Mouse (Mus musculus) telencephalon, adult 2 months (tissue): ENCODE measurements around the gene Slc44a5.
"Not testable (repeated sequence)": the region's sequence is repeated elsewhere in the genome, so short reads cannot be mapped to it uniquely, and the experiment has no call there.

Experiments used
- DNase-seq: peaks from one replicate; pipeline ENCODE4 v3.0.0-alpha.2; 2011; ENCODE audit warnings: low read depth, low spot score

The Slc44a5 gene

GRCm38 (mm10) chr3:153969451-153969850 lies 3.8 kb upstream of the Slc44a5 start:
- DNase-seq, result no peak

GRCm38 (mm10) chr3:153973949-153974760 lies 919 bp downstream of the Slc44a5 start:
- DNase-seq, result no peak

GRCm38 (mm10) chr3:153975060-153975459 lies 1.8 kb downstream of the Slc44a5 start:
- DNase-seq, result no peak

GRCm38 (mm10) chr3:153975791-153976190 lies 2.6 kb downstream of the Slc44a5 start:
- DNase-seq, result no peak

GRCm38 (mm10) chr3:153980611-153981010 lies 7.4 kb downstream of the Slc44a5 start:
- no peak for DNase-seq

- no peak for DNase-seq
These were observed 11.4 kb downstream of the Slc44a5 start for GRCm38 (mm10) chr3:153984428-153985340.

- no peak for DNase-seq
These were observed 26.7 kb downstream of the Slc44a5 start for GRCm38 (mm10) chr3:153999797-154000528.

GRCm38 (mm10) chr3:154001348-154001747 lies 28.1 kb downstream of the Slc44a5 start:
- DNase-seq, result no peak

- DNase-seq, result no peak
These were observed 73.6 kb downstream of the Slc44a5 start for GRCm38 (mm10) chr3:154046876-154047275.

- DNase-seq, result no peak
These were observed 80.1 kb downstream of the Slc44a5 start for GRCm38 (mm10) chr3:154053331-154053730.

GRCm38 (mm10) chr3:154057464-154057863 lies 84.2 kb downstream of the Slc44a5 start:
- DNase-seq, result no peak

- no peak for DNase-seq
These were observed 85.0 kb downstream of the Slc44a5 start for GRCm38 (mm10) chr3:154058200-154058599.

GRCm38 (mm10) chr3:154071989-154072388 lies 98.8 kb downstream of the Slc44a5 start:
- DNase-seq, result not testable (repeated sequence)

- DNase-seq, result no peak
These were observed 102.5 kb downstream of the Slc44a5 start for GRCm38 (mm10) chr3:154075749-154076148.

- no peak for DNase-seq
These were observed 108.5 kb downstream of the Slc44a5 start for GRCm38 (mm10) chr3:154081687-154082086.

- no peak for DNase-seq
These were observed 109.0 kb downstream of the Slc44a5 start for GRCm38 (mm10) chr3:154082241-154082640.

- no peak for DNase-seq
These were observed 109.7 kb downstream of the Slc44a5 start for GRCm38 (mm10) chr3:154082961-154083360.

- DNase-seq, result no peak
These were observed 116.8 kb downstream of the Slc44a5 start for GRCm38 (mm10) chr3:154089996-154090395.

- no peak for DNase-seq
These were observed 118.5 kb downstream of the Slc44a5 start for GRCm38 (mm10) chr3:154091468-154092338.

- DNase-seq, result no peak
These were observed 119.2 kb downstream of the Slc44a5 start for GRCm38 (mm10) chr3:154092466-154092865.
